Mouse (Mus musculus) forebrain, postnatal 0 days (tissue): ENCODE data around the gene Chek2. TPM values are rescaled to one million over a fixed set of nuclear protein-coding genes. Genes with fewer than 3 reads are reported as not detected.

Source experiments
- ATAC-seq: fragments of 200-750 bp; cut with Nextera tagmentation; 2 replicates; pipeline ENCODE4 v1.8.0; 2017; ENCODE audit warnings: mild to moderate bottlenecking, moderate library complexity
- DNase-seq: peaks from one replicate; pipeline ENCODE4 v3.0.0-alpha.2; 2015
- H3K27ac ChIP-seq: fragments of 300-500 bp; sonication (generic); 2 replicates; pipeline ENCODE4 v1.5.1; 2014; ENCODE audit warnings: low read depth, mild to moderate bottlenecking, antibody characterized with exemption, low read length, moderate library complexity, mixed read lengths
- H3K27me3 ChIP-seq: fragments of 300-500 bp; sonication (generic); 2 replicates; pipeline ENCODE4 v1.6.1; 2014; ENCODE audit warnings: mild to moderate bottlenecking, low read length, mixed read lengths; ENCODE audit not compliant: insufficient read depth
- H3K36me3 ChIP-seq: fragments of 300-500 bp; sonication (generic); 2 replicates; pipeline ENCODE4 v1.6.1; 2014; ENCODE audit warnings: mild to moderate bottlenecking, moderate library complexity; ENCODE audit not compliant: insufficient read depth
- H3K4me1 ChIP-seq: fragments of 300-500 bp; sonication (generic); 2 replicates; pipeline ENCODE4 v1.6.1; 2014; ENCODE audit warnings: antibody characterized with exemption; ENCODE audit not compliant: insufficient read depth
- H3K4me2 ChIP-seq: fragments of 300-500 bp; sonication (generic); 2 replicates; pipeline ENCODE4 v1.6.1; 2014; ENCODE audit warnings: low read depth, mild to moderate bottlenecking, moderate library complexity
- H3K4me3 ChIP-seq: fragments of 300-500 bp; sonication (generic); 2 replicates; pipeline ENCODE4 v1.5.1; 2014; ENCODE audit warnings: low read depth, low read length, mixed read lengths
- H3K9ac ChIP-seq: fragments of 300-500 bp; sonication (generic); 2 replicates; pipeline ENCODE4 v1.6.1; 2014; ENCODE audit warnings: mild to moderate bottlenecking
- H3K9me3 ChIP-seq: fragments of 300-500 bp; sonication (generic); 2 replicates; pipeline ENCODE4 v1.6.1; 2016; ENCODE audit warnings: low read length
- CTCF ChIP-seq: sonication (generic); IDR thresholded peaks from 2 replicates; pipeline ENCODE4 v1.5.1; 2016; ENCODE audit warnings: antibody characterized with exemption, control low read depth, low read depth
- WGBS: fragments of 180-500 bp; shearing (Covaris S2); extraction: QIAGEN DNeasy Blood & Tissue Kit; methylation state at CpG from one replicate; pipeline ENCODE4 v1.1.7; 2014; 5-methylcytosine and 5-hydroxymethylcytosine counted together
- polyA plus RNA-seq: library from polyadenylated mRNA; unstranded; fragments of >200 nt; fragmentation: Nextera tagmentation; extraction: Ambion mirVana; gene quantifications from 2 replicates; pipeline ENCODE4 v1.2.1, GENCODE M21; 2015
- total RNA-seq: library from RNA; depleted of rRNA; stranded (reverse); fragments of >200 nt; gene quantifications from 2 replicates; pipeline ENCODE4 v1.2.3, GENCODE M21; 2014

The Chek2 gene
- total and polyA plus RNA-seq, 2 experiments from 2014 or later: 2.9 to 4.3 TPM

DNA sequence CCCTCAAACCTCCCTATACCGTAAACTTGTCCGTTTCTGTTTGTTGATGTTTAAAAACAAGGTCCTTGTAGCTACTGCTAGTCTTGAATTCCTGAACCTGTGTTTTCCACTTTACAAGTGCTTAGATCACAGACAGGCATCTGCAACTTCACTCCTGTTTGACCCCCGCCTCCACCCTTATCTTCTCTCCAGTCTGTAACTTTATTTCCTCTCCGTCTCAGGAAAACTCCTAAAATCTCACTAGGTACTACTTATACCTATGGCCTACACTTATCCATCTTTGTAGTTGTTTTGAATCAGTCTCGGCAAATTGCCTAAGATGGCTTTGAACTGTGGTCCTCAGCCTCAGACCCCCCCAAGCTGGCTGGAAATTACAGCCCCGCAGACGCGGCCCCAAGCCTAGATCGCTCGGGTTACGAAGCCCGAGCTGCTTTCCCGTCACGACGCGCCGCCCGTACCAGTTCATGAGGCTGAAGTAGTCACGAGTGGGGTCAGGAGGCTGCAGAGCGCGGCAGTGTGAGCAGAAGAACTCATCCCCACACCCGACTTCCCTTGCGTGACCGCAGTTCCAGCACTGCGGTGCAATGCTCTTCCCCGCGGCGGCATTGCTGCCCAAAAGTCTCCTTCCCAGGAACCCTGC, 621 bp upstream of the Chek2 start:
- H3K4me2 ChIP-seq: peak overlapping the region; percentile 81
- 11% methylated on average over 28 of the region's 28 CpGs for WGBS
- 0 out of 2 replicates have a peak overlapping the region, but pooled peaks have one; percentile 4 for H3K27ac ChIP-seq
- H3K9me3 ChIP-seq: no peaks in the 10 kb centered on the region
- H3K36me3 ChIP-seq: no peaks in the 10 kb centered on the region
- TF ChIP-seq CTCF: no peak
- ATAC-seq (peak; percentile 75), DNase-seq (no peak)
- H3K4me3 ChIP-seq: peak overlapping the region; percentile 60
- peak overlapping the region; percentile 57 for H3K9ac ChIP-seq
- peaks cover 11% of the 10 kb centered on the region; the same call in 1 of the 2 replicates for H3K4me1 ChIP-seq
- no peaks in the 10 kb centered on the region for H3K27me3 ChIP-seq

DNA sequence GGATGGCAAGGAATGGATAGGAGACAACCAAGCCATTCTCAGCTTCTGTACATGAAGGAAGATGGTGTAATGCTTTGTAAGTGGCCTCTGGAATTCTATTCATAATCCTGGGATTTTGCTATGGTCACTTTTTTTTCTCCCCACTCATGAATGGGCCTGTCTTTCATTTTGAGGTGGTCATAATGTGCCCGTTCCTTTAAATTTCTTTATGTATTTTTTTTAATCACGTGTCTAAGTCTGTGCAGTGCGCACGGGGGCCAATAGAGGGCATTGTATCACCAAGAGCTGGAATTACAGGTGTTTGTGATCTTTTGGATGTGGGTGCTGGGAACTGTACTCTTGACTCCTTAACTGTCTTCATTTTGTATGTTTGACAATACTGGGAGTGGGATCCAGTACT, 686 bp downstream of the Chek2 start:
- Histone ChIP-seq H3K9ac (no peak overlapping the region), H3K27ac (no peak overlapping the region)

DNA sequence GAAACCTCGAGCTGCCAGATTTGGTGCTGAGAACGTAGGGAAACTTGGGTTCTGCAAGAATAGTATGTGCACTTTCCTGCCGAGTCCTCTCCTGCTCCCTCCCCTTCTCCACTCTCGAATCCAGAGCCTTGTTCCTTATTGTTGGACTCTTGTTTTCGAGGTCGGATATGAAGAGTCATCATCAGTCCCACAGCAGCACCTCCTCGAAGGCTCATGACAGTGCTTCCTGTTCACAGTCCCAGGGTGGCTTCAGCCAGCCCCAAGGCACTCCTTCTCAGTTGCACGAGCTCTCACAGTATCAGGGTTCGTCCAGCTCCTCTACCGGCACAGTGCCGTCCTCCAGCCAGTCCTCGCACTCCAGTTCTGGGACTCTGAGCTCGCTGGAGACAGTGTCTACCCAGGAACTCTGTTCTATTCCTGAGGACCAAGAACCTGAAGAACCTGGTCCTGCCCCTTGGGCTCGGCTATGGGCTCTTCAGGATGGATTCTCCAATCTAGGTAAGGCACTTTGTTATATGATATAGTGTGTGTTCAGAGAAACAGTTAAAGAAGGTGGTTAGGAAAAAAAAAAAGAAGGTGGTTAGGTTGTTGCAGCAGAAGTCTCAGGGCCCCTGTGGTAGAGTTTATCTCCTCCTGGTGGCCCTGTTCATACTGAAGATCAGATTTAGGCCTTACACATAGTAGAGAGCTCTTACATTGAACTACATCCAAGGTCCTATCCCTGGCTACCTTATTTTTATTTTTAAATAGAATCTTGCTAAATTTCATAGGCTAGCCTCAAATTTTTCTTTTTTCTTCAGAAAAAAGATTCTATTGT, 1.5 kb downstream of the Chek2 start:
- no peak overlapping the region for H3K9ac ChIP-seq
- H3K27ac ChIP-seq: no peak overlapping the region
- H3K27me3 ChIP-seq: no peaks in the 10 kb centered on the region
- WGBS: 91% methylated on average over 14 of the region's 14 CpGs
- H3K9me3 ChIP-seq: no peaks in the 10 kb centered on the region
- no peak overlapping the region for H3K4me3 ChIP-seq
- H3K4me1 ChIP-seq: peaks cover 11% of the 10 kb centered on the region; the same call in 1 of the 2 replicates
- DNase-seq: no peak
- ATAC-seq: no peak
- no peak overlapping the region for H3K4me2 ChIP-seq
- no peaks in the 10 kb centered on the region for H3K36me3 ChIP-seq
- TF ChIP-seq CTCF: no peak

More for the DNA sequence above, 686 bp downstream of the Chek2 start:
- 10% methylated on average over 4 of the region's 4 CpGs for WGBS
- Histone ChIP-seq H3K27me3 (no peaks in the 10 kb centered on the region), H3K9me3 (no peaks in the 10 kb centered on the region), H3K36me3 (no peaks in the 10 kb centered on the region), H3K4me2 (peak overlapping the region; percentile 81), H3K4me1 (peaks cover 11% of the 10 kb centered on the region; the same call in 1 of the 2 replicates), H3K4me3 (peak overlapping the region; percentile 60)
- ATAC-seq: no peak
- peak; percentile 17 for DNase-seq
- peak; percentile 55 for TF ChIP-seq CTCF

DNA sequence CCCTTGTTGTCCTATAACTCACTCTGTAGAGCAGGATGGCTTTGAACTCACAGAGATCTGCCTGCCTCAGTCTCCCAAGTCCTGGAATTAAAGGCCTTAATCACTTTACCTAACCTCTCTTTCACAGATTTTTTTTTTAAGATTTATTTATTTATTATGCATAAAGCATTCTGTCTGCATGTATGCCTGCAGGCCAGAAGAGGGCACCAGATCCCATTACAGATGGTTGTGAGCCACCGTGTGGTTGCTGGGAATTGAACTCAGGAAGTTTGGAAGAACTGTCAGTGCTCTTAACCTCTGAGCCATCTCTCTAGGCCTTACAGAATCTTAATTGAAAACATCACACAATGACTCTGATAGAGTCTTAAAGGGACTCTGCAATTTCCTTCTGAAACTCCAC, 13.2 kb downstream of the Chek2 start:
- Histone ChIP-seq H3K27ac (no peak overlapping the region), H3K4me2 (no peak overlapping the region), H3K9me3 (no peaks in the 10 kb centered on the region), H3K9ac (no peak overlapping the region), H3K4me3 (no peak overlapping the region), H3K4me1 (no peaks in the 10 kb centered on the region), H3K36me3 (no peaks in the 10 kb centered on the region), H3K27me3 (no peaks in the 10 kb centered on the region)
- 94% methylated on average over 1 of the region's 1 CpGs for WGBS
- TF ChIP-seq CTCF: 0 out of 2 replicates have a peak, but pooled peaks have one; percentile 10
- DNase-seq (no peak), ATAC-seq (no peak)

DNA sequence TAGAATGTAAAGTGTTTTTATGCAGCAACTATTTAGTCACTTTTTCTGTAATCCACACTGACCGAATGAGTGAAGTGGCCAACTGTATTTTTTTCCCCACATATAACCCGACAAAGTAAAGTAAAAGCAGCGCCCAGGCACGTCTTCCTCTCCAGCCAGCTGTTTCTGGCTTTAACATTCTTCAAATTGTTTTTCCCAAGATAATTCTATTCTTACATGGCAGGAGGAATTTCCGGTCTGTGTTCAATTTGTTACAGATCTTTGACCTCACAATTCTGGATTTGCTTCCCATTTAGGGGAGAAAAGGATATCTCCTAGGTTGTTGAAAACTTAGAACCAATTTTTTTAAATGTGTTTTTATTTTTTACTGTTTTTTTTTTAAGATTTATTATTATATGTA, 17.3 kb downstream of the Chek2 start:
- no peaks in the 10 kb centered on the region for H3K27me3 ChIP-seq
- H3K4me2 ChIP-seq: no peak overlapping the region
- 89% methylated on average over 5 of the region's 5 CpGs for WGBS
- no peaks in the 10 kb centered on the region for H3K4me1 ChIP-seq
- no peak overlapping the region for H3K27ac ChIP-seq
- H3K9ac ChIP-seq: no peak overlapping the region
- no peak overlapping the region for H3K4me3 ChIP-seq
- H3K36me3 ChIP-seq: no peaks in the 10 kb centered on the region
- DNase-seq (no peak), ATAC-seq (no peak)
- no peaks in the 10 kb centered on the region for H3K9me3 ChIP-seq
- TF ChIP-seq CTCF: no peak

DNA sequence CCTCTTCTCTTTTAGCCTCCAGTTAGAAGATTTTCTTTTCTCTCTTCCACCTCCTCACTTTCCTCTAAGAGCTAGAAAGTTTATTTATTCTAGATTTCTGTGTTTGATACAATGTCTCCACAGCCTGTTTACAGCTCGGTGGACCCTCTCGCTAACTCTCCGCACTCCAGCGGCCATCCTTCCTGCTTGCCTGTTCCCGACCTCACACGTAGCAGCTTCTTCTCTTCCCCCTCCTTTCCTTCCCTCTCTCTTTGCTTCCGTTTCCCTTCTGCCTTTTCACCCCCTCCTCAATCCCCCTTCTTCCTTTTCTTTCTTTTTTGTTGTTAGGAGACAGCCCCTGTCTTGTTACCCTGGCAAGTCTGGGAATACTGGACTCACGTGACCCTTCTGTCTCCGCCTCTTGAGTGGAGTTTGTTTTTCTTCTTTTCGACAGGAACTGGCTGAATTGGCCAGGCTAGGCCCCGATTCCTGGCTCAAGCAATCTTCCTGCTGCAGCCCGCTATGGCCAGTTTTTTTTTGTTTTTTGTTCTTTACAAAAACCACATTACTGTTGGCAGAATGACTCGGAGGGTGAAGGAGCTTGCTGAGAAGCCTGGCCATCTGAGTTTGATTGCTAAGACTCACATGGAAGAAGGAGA, 19.4 kb downstream of the Chek2 start:
- Histone ChIP-seq H3K9ac (no peak overlapping the region), H3K27me3 (no peaks in the 10 kb centered on the region), H3K4me2 (peak overlapping the region; percentile 26; the same call in 1 of the 2 replicates)

More for the DNA sequence above, 19.4 kb downstream of the Chek2 start:
- Histone ChIP-seq H3K9me3 (no peaks in the 10 kb centered on the region), H3K27ac (peak overlapping the region; percentile 68), H3K36me3 (no peaks in the 10 kb centered on the region), H3K4me3 (peak overlapping the region; percentile 18; the same call in 1 of the 2 replicates), H3K4me1 (no peaks in the 10 kb centered on the region)
- DNase-seq (peak; percentile 54), ATAC-seq (peak; percentile 91)
- WGBS: 34% methylated on average over 13 of the region's 13 CpGs
- no peak for TF ChIP-seq CTCF
